Mouse (Mus musculus) MEL (cell line): ENCODE data around the gene Tcn2. TPM values are rescaled to one million over a fixed set of nuclear protein-coding genes. Genes with fewer than 3 reads are reported as not detected.

Experiments used
- DNase-seq: peaks from one replicate; pipeline ENCODE4 v3.0.0; 2011; ENCODE audit warnings: low read depth, low spot score
- H3K27ac ChIP-seq: 2 replicates; pipeline ENCODE4 v1.5.1; 2012; ENCODE audit warnings: low read depth, mild to moderate bottlenecking, control low read depth, low read length, moderate library complexity; ENCODE audit not compliant: control insufficient read depth
- H3K27me3 ChIP-seq, 2 experiments: fragments of 150-350 bp in 1 of 2; sonication (generic) in 1 of 2; 2 replicates each; pipeline ENCODE4 v1.6.1; 2012; ENCODE audit warnings: low read length in 2 of 2, mild to moderate bottlenecking in 2 of 2, improper control_type of control experiment in 1 of 2, moderate library complexity in 1 of 2; ENCODE audit not compliant: insufficient read depth in 2 of 2, control insufficient read depth in 1 of 2
- H3K36me3 ChIP-seq, 2 experiments: 2 replicates each; pipeline ENCODE4 v1.6.1; 2012 to 2014; ENCODE audit warnings: low read length in 2 of 2, improper control_type of control experiment in 1 of 2, inconsistent platforms in 1 of 2, mild to moderate bottlenecking in 1 of 2; ENCODE audit not compliant: insufficient read depth in 2 of 2, control insufficient read depth in 1 of 2
- H3K4me1 ChIP-seq, 2 experiments: fragments of 150-350 bp in 1 of 2; sonication (generic) in 1 of 2; 2 replicates each; pipeline ENCODE4 v1.6.1; 2012; ENCODE audit warnings: low read length in 2 of 2, improper control_type of control experiment in 1 of 2, mild to moderate bottlenecking in 1 of 2; ENCODE audit not compliant: insufficient read depth in 2 of 2, control insufficient read depth in 1 of 2
- H3K4me3 ChIP-seq, 2 experiments: fragments of 150-350 bp in 1 of 2; sonication (generic) in 1 of 2; 2 replicates each; pipeline ENCODE4 v1.5.1; 2012; ENCODE audit warnings: low read depth in 2 of 2, low read length in 2 of 2, mild to moderate bottlenecking in 2 of 2, moderate library complexity in 2 of 2, control low read depth in 1 of 2, improper control_type of control experiment in 1 of 2; ENCODE audit not compliant: control insufficient read depth in 1 of 2, insufficient read depth in 1 of 2
- H3K79me2 ChIP-seq: 2 replicates; pipeline ENCODE4 v1.6.1; 2012; ENCODE audit warnings: mild to moderate bottlenecking, low read length, moderate library complexity; ENCODE audit not compliant: control insufficient read depth, poor library complexity, insufficient read depth
- H3K9ac ChIP-seq: 2 replicates; pipeline ENCODE4 v1.6.1; 2012; ENCODE audit warnings: low read depth, mild to moderate bottlenecking, control low read depth, low read length, moderate library complexity; ENCODE audit not compliant: control insufficient read depth, poor library complexity, severe bottlenecking
- H3K9me3 ChIP-seq: fragments of 150-350 bp; sonication (generic); replicated peaks from 2 replicates; pipeline ENCODE4 v1.6.1; 2012; ENCODE audit warnings: mild to moderate bottlenecking, low read length, improper control_type of control experiment, moderate library complexity; ENCODE audit not compliant: insufficient read depth
- CHD1 ChIP-seq: IDR thresholded peaks from 2 replicates; pipeline ENCODE4 v1.6.1; 2012; ENCODE audit warnings: low read depth, mild to moderate bottlenecking, inconsistent platforms, low read length, improper control_type of control experiment
- ELF1 ChIP-seq: IDR thresholded peaks from 2 replicates; pipeline ENCODE4 v1.6.1; 2014; ENCODE audit warnings: low read depth, mild to moderate bottlenecking, inconsistent platforms, low read length, improper control_type of control experiment, moderate library complexity
- HCFC1 ChIP-seq: IDR thresholded peaks from 2 replicates; pipeline ENCODE4 v1.6.1; 2012; ENCODE audit warnings: low read depth, mild to moderate bottlenecking, inconsistent platforms, low read length, improper control_type of control experiment, moderate library complexity
- JUND ChIP-seq: IDR thresholded peaks from 2 replicates; pipeline ENCODE4 v1.6.1; 2011; ENCODE audit warnings: low read depth, mild to moderate bottlenecking, improper control_type of control experiment, low read length
- KAT2A ChIP-seq: conservative IDR thresholded peaks from 2 replicates; pipeline ENCODE4 v1.6.1; 2012; ENCODE audit warnings: low read depth, low read length, improper control_type of control experiment, inconsistent platforms
- MAFK ChIP-seq: IDR thresholded peaks from 2 replicates; pipeline ENCODE4 v1.6.1; 2011; ENCODE audit warnings: low read depth, mild to moderate bottlenecking, low read length, improper control_type of control experiment, borderline replicate concordance
- MAZ ChIP-seq: IDR thresholded peaks from 2 replicates; pipeline ENCODE4 v1.6.1; 2012; ENCODE audit warnings: low read depth, mild to moderate bottlenecking, inconsistent platforms, low read length, improper control_type of control experiment
- MEF2A ChIP-seq: IDR thresholded peaks from 2 replicates; pipeline ENCODE4 v1.6.1; 2014; ENCODE audit warnings: low read depth, mild to moderate bottlenecking, inconsistent platforms, low read length, improper control_type of control experiment; ENCODE audit not compliant: poor library complexity, insufficient replicate concordance, severe bottlenecking; ENCODE audit errors: extremely low read depth
- MXI1 ChIP-seq: IDR thresholded peaks from 2 replicates; pipeline ENCODE4 v1.6.1; 2011; ENCODE audit warnings: mild to moderate bottlenecking, low read depth, low read length, improper control_type of control experiment
- NRF1 ChIP-seq: IDR thresholded peaks from 2 replicates; pipeline ENCODE4 v1.6.1; 2014; ENCODE audit warnings: low read depth, mild to moderate bottlenecking, inconsistent platforms, low read length, improper control_type of control experiment, moderate library complexity; ENCODE audit not compliant: poor library complexity, insufficient read depth, severe bottlenecking
- RAD21 ChIP-seq: IDR thresholded peaks from 2 replicates; pipeline ENCODE4 v1.6.1; 2011; ENCODE audit warnings: mild to moderate bottlenecking, low read depth, low read length, improper control_type of control experiment
- SIN3A ChIP-seq: IDR thresholded peaks from 2 replicates; pipeline ENCODE4 v1.6.1; 2012; ENCODE audit warnings: low read length, improper control_type of control experiment, inconsistent platforms
- TAL1 ChIP-seq: IDR thresholded peaks from 2 replicates; pipeline ENCODE4 v1.6.1; 2012; ENCODE audit warnings: mild to moderate bottlenecking, inconsistent platforms, low read length, moderate library complexity, mixed read lengths
- TCF12 ChIP-seq: IDR thresholded peaks from 2 replicates; pipeline ENCODE4 v1.6.1; 2014; ENCODE audit warnings: low read depth, mild to moderate bottlenecking, inconsistent platforms, low read length, improper control_type of control experiment, moderate library complexity
- ZNF384 ChIP-seq: IDR thresholded peaks from 2 replicates; pipeline ENCODE4 v1.6.1; 2012; ENCODE audit warnings: low read depth, mild to moderate bottlenecking, inconsistent platforms, low read length, improper control_type of control experiment
- polyA plus RNA-seq, 2 experiments: library from polyadenylated mRNA; stranded (reverse) in 1 of 2; unstranded in 1 of 2; fragments of >175 nt in 1 of 2; fragments of >200 nt in 1 of 2; gene quantifications; 2 replicates each; pipeline versions ENCODE4 v1.2.1 to v1.2.4; 2012; ENCODE audit warnings: low replicate concordance in 2 of 2, low read depth in 1 of 2; ENCODE audit not compliant: insufficient read length in 2 of 2, insufficient read depth in 1 of 2, missing spikeins in 1 of 2
- total RNA-seq: library from RNA; depleted of rRNA; stranded (reverse); fragments of 300-350 nt; gene quantifications from 2 replicates; pipeline ENCODE4 v1.2.3, GENCODE M21; 2012

Tcn2 gene
- total and polyA plus RNA-seq, 3 experiments: 14.1 to 16.0 TPM; not detected in 1

- no peak overlapping the region for H3K4me3 ChIP-seq
- DNase-seq: no peak
- no peak overlapping the region for H3K27ac ChIP-seq
- H3K4me1 ChIP-seq: peaks cover 0 to 4% of the 10 kb centered on the region in 2 experiments; a peak in 2 of 4 replicates
- H3K9me3 ChIP-seq: no peaks in the 10 kb centered on the region
- no peaks in the 10 kb centered on the region for H3K36me3 ChIP-seq
- no peaks in the 10 kb centered on the region for H3K79me2 ChIP-seq
- TF ChIP-seq JUND (no peak), ZNF384 (no peak), KAT2A (no peak), HCFC1 (no peak), MEF2A (no peak), TCF12 (no peak), MAFK (no peak), NRF1 (no peak), RAD21 (no peak), SIN3A (no peak), MAZ (no peak), ELF1 (no peak), CHD1 (no peak), MXI1 (no peak)
- peaks cover 0 to 2% of the 10 kb centered on the region in 2 experiments; a peak in 1 of 4 replicates for H3K27me3 ChIP-seq
- H3K9ac ChIP-seq: no peak overlapping the region
Observed at GRCm38 (mm10) chr11:3895933-3896332, 36.0 kb downstream of the Tcn2 start.

GRCm38 (mm10) chr11:3895458-3895857, 36.5 kb downstream of the Tcn2 start:
- DNase-seq: peak; percentile 56
- Histone ChIP-seq H3K9ac (peak overlapping the region; percentile 64), H3K4me1 (peaks cover 0 to 4% of the 10 kb centered on the region in 2 experiments; a peak in 2 of 4 replicates), H3K9me3 (no peaks in the 10 kb centered on the region), H3K27ac (peak overlapping the region; percentile 45), H3K4me3 (peak overlapping the region; percentile 45 to 66)
- TF ChIP-seq HCFC1 (0 out of 2 replicates have a peak, but pooled peaks have one; percentile 9), TAL1 (no peak)
- TF ChIP-seq, all 39 proteins: peak for 1
- Histone ChIP-seq H3K79me2 (no peaks in the 10 kb centered on the region), H3K36me3 (no peaks in the 10 kb centered on the region), H3K27me3 (peaks cover 0 to 2% of the 10 kb centered on the region in 2 experiments; a peak in 1 of 4 replicates)
